Mouse (Mus musculus) heart, postnatal 0 days (tissue): ENCODE data around the gene Brwd1. TPM values are rescaled to one million over a fixed set of nuclear protein-coding genes. Genes with fewer than 3 reads are reported as not detected.
A peak's percentile ranks its signal among the peaks of the same experiment; 100 is the strongest.

Source experiments
- ATAC-seq: fragments of 200-750 bp; cut with Nextera tagmentation; 2 replicates; pipeline ENCODE4 v1.8.0; 2017; ENCODE audit warnings: low read depth, moderate number of reproducible peaks, moderate library complexity; ENCODE audit not compliant: insufficient read depth
- DNase-seq: peaks from one replicate; pipeline ENCODE4 v3.0.0-alpha.2; 2016; ENCODE audit warnings: low spot score
- H3K27ac ChIP-seq: fragments of 300-500 bp; sonication (generic); 2 replicates; pipeline ENCODE4 v1.5.1; 2014; ENCODE audit warnings: low read depth, mild to moderate bottlenecking
- H3K27me3 ChIP-seq: fragments of 300-500 bp; sonication (generic); 2 replicates; pipeline ENCODE4 v1.6.1; 2014; ENCODE audit warnings: low read length, mixed read lengths; ENCODE audit not compliant: control insufficient read depth, insufficient read depth
- H3K36me3 ChIP-seq: fragments of 300-500 bp; sonication (generic); replicated peaks from 2 replicates; pipeline ENCODE4 v1.6.1; 2014; ENCODE audit warnings: low read length, mixed read lengths; ENCODE audit not compliant: control insufficient read depth, insufficient read depth
- H3K4me1 ChIP-seq: fragments of 300-500 bp; sonication (generic); 2 replicates; pipeline ENCODE4 v1.6.1; 2014; ENCODE audit warnings: antibody characterized with exemption; ENCODE audit not compliant: control insufficient read depth, insufficient read depth
- H3K4me2 ChIP-seq: fragments of 300-500 bp; sonication (generic); 2 replicates; pipeline ENCODE4 v1.6.1; 2014; ENCODE audit warnings: low read depth, mild to moderate bottlenecking, low read length, moderate library complexity
- H3K4me3 ChIP-seq: fragments of 300-500 bp; sonication (generic); 2 replicates; pipeline ENCODE4 v1.5.1; 2014; ENCODE audit warnings: low read depth, low read length
- H3K9ac ChIP-seq: fragments of 300-500 bp; sonication (generic); replicated peaks from 2 replicates; pipeline ENCODE4 v1.6.1; 2014; ENCODE audit warnings: low read depth, low read length, mixed read lengths
- H3K9me3 ChIP-seq: fragments of 300-500 bp; sonication (generic); replicated peaks from 2 replicates; pipeline ENCODE4 v1.6.1; 2016; ENCODE audit warnings: low read length; ENCODE audit not compliant: control insufficient read depth
- CTCF ChIP-seq: IDR thresholded peaks from 2 replicates; pipeline ENCODE4 v1.5.1; 2016; ENCODE audit warnings: antibody characterized with exemption, control low read depth, low read depth
- EP300 ChIP-seq: IDR thresholded peaks from 2 replicates; pipeline ENCODE4 v1.6.1; 2016; ENCODE audit warnings: antibody characterized with exemption, low read depth
- WGBS: fragments of 180-500 bp; shearing (Covaris S2); extraction: QIAGEN DNeasy Blood & Tissue Kit; methylation state at CpG from one replicate; pipeline ENCODE4 v1.1.7; 2014; 5-methylcytosine and 5-hydroxymethylcytosine counted together
- polyA plus RNA-seq: library from polyadenylated mRNA; unstranded; fragments of >200 nt; fragmentation: Nextera tagmentation; extraction: Ambion mirVana; gene quantifications from 2 replicates; pipeline ENCODE4 v1.2.1, GENCODE M21; 2015
- total RNA-seq: library from RNA; depleted of rRNA; stranded (reverse); fragments of >200 nt; gene quantifications from 2 replicates; pipeline ENCODE4 v1.2.3, GENCODE M21; 2014; ENCODE audit warnings: low replicate concordance

Gene Brwd1
- total and polyA plus RNA-seq, 2 experiments from 2014 or later = 55.9 to 72.1 TPM

GRCm38 (mm10) chr16:95992596-95992995 lies 89.7 kb downstream of the Brwd1 start:
- peaks cover 10% of the 10 kb centered on the region for H3K4me1 ChIP-seq
- no peak overlapping the region for H3K4me3 ChIP-seq
- H3K27ac ChIP-seq = no peak overlapping the region
- no peak for DNase-seq
- ATAC-seq = no peak
- no peaks in the 10 kb centered on the region for H3K27me3 ChIP-seq
- WGBS = 70% methylated on average over 5 of the region's 5 CpGs
- no peak for TF ChIP-seq CTCF
- no peak for TF ChIP-seq EP300
- no peaks in the 10 kb centered on the region for H3K9me3 ChIP-seq
- H3K36me3 ChIP-seq = peaks cover 41% of the 10 kb centered on the region
- H3K4me2 ChIP-seq = no peak overlapping the region
- no peak overlapping the region for H3K9ac ChIP-seq

GRCm38 (mm10) chr16:95991122-95991900 lies 91.0 kb downstream of the Brwd1 start:
- Histone ChIP-seq H3K36me3 (peaks cover 47% of the 10 kb centered on the region), H3K4me3 (peak overlapping the region; percentile 96), H3K4me2 (peak overlapping the region; percentile 94), H3K27me3 (no peaks in the 10 kb centered on the region), H3K27ac (peak overlapping the region; percentile 90), H3K4me1 (peaks cover 10% of the 10 kb centered on the region), H3K9ac (peak overlapping the region; percentile 81), H3K9me3 (no peaks in the 10 kb centered on the region)
- 8% methylated on average over 10 of the region's 10 CpGs for WGBS
- TF ChIP-seq EP300 = no peak
- no peak for TF ChIP-seq CTCF
- ATAC-seq = no peak
- no peak for DNase-seq

DNA sequence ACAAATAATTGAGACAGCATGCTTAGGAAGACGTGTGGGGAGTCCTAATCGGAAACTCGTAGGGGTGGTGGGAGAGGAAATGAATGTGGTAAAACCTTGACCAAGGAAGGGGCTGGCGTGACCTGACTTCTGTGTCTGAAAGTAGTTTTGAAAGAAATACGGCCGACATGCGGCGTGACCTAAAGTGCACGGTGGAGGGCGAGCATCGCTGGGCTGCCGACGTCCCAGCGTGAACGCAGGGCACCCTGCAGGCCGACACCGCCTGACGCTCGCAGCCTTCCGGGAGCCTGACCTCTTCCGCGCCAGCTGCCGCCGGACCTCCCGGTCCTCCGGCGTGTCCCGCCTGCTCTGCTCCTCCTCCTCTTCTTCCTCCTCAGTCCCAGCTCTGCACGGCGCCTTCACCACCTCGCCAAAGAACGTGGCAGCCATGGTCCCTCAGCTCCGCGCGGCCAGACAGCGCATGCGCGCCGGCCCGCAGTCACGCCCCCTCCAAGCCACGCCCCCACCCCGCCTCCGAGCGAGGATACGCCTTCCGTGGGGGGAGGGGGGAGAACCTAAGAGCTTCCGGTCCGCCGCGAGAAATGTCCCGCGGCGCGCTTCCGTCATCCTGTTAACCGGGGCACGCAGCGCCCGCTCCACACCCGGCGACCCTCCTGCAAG lies 91.7 kb downstream of the Brwd1 start, which contains the start of gene Psmg1:
Psmg1 (minus strand) TSS at position 499 of the 660 bp plus-strand sequence.
- TF ChIP-seq EP300 = 0 out of 2 replicates have a peak, but pooled peaks have one; percentile 31
- TF ChIP-seq CTCF = no peak
- peak; percentile 89 for DNase-seq
- H3K4me2 ChIP-seq = peak within 1 kb of the TSS; percentile 94
- peak within 1 kb of the TSS; percentile 96 for H3K4me3 ChIP-seq
- no peaks in the 10 kb centered on the region for H3K27me3 ChIP-seq
- WGBS = under 1% methylated on average over 55 of the region's 62 CpGs
- H3K36me3 ChIP-seq = peaks cover 47% of the 10 kb centered on the region
- H3K9ac ChIP-seq = peak within 1 kb of the TSS; percentile 81
- no peaks in the 10 kb centered on the region for H3K9me3 ChIP-seq
- peak within 1 kb of the TSS; percentile 90 for H3K27ac ChIP-seq
- peak; percentile 95 for ATAC-seq
- peaks cover 10% of the 10 kb centered on the region for H3K4me1 ChIP-seq

DNA sequence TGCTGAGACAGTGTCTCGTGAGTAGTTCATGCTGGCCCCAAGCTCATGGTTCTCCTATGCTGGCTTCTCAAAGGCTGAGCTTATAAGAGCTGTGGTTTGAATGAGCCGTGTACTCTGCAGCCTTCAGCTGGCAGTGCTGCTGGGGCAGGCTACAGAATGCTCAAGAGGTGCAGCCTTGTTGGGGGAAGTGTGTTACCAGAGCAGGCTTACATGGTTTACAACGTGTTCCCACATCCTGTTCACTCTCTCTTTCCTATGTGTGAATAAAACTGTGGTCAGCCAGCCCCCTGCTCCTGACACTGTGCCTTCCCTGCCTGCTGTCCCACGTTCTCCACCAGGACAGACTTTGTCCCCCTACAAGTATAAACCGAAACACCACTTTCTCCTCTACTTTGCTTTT lies 97.4 kb downstream of the Brwd1 start:
- Histone ChIP-seq H3K9ac (no peak overlapping the region), H3K27ac (no peak overlapping the region), H3K4me2 (no peak overlapping the region), H3K4me3 (no peak overlapping the region), H3K27me3 (no peaks in the 10 kb centered on the region), H3K4me1 (peaks cover 3% of the 10 kb centered on the region; the same call in 1 of the 2 replicates), H3K36me3 (peaks cover 63% of the 10 kb centered on the region), H3K9me3 (no peaks in the 10 kb centered on the region)
- DNase-seq (no peak), ATAC-seq (no peak)
- TF ChIP-seq EP300 = no peak
- TF ChIP-seq CTCF = no peak
- WGBS = 82% methylated on average over 5 of the region's 5 CpGs

- Histone ChIP-seq H3K4me3 (no peak overlapping the region), H3K36me3 (peaks cover 64% of the 10 kb centered on the region), H3K9me3 (no peaks in the 10 kb centered on the region), H3K9ac (no peak overlapping the region), H3K27me3 (no peaks in the 10 kb centered on the region), H3K4me1 (no peaks in the 10 kb centered on the region), H3K27ac (no peak overlapping the region), H3K4me2 (no peak overlapping the region)
- WGBS = 73% methylated on average over 7 of the region's 7 CpGs
- TF ChIP-seq EP300 = no peak
- TF ChIP-seq CTCF = peak; percentile 48
- ATAC-seq = no peak
- DNase-seq = no peak
These were observed 98.7 kb downstream of the Brwd1 start for GRCm38 (mm10) chr16:95983601-95984000.
